Mouse (Mus musculus) cerebellum, adult 11-12 months (tissue): ENCODE measurements around the gene Bri3.
A peak's percentile ranks its signal among the peaks of the same experiment; 100 is the strongest.
"Not testable (repeated sequence)": the region's sequence is repeated elsewhere in the genome, so short reads cannot be mapped to it uniquely, and the experiment has no call there.

ENCODE experiments used
- DNase-seq: peaks from one replicate; pipeline ENCODE4 v3.0.0; 2022

The Bri3 gene

GRCm38 (mm10) chr5:144364680-144365357 is 120.6 kb downstream of the Bri3 start:
- no peak for DNase-seq

GRCm38 (mm10) chr5:144366551-144366950 is 122.3 kb downstream of the Bri3 start:
- not testable (repeated sequence) for DNase-seq

GRCm38 (mm10) chr5:144368661-144369205 is 124.5 kb downstream of the Bri3 start:
- no peak for DNase-seq

DNA sequence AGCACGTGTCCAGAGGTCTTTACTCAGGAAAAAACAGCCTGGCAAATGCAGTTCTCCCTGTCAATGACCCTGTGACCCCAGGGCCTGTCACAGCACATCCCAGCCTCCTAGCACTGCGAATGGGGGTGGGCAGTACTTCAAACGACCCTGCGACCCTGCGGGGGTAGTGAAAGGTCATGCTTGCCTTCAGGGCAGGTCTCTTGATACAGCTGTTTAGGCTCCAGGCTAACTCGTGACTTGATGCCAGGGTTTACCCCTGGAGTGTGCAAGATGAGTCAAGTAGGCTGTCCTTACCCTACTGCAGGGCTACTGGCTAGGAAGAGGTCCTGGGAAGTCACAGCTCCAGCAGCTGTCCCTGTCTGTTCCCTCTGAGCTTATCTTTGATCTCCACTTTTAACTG is 126.7 kb downstream of the Bri3 start:
- DNase-seq = no peak

GRCm38 (mm10) chr5:144372177-144372576 is 127.9 kb downstream of the Bri3 start:
- no peak for DNase-seq

DNA sequence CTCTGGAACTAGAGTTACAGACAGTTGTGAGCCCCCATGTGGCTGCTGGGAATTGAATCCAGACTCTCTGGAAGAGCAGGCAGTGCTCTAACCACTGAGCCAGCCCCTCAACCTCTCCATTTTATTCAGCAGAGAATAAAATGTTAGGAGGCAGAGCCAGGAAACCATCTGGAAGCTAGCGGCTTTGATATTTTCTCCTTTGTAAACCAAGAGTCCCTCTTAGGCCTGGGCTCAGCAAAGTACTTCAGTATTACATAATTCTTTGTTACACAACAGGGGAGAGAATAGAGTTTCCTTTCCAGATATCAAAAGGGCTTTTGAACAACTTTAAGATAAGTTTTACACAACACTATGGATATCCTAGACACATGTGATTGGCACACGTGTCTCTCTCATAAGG is 128.6 kb downstream of the Bri3 start:
- DNase-seq = no peak

DNA sequence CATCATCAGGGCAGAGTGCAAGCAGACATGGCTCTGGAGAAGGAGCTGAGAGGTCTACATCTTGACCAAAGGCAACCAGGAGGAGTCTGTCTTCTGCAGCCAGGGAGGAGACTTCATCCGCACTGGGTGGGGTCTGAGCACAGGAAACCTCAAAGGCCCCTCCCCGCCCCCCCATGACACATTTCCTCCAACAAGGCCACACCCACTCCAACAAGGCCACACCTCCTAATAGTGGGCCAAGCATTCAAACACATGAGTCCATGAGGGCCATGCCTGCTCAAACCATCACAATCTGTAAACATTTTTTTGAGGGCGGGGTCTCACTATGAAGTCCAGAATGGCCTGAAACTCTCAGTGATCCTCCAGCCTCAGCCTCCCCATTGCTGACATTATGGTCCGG is 135.2 kb downstream of the Bri3 start:
- no peak for DNase-seq

GRCm38 (mm10) chr5:144380689-144381088 is 136.5 kb downstream of the Bri3 start:
- DNase-seq = no peak

DNA sequence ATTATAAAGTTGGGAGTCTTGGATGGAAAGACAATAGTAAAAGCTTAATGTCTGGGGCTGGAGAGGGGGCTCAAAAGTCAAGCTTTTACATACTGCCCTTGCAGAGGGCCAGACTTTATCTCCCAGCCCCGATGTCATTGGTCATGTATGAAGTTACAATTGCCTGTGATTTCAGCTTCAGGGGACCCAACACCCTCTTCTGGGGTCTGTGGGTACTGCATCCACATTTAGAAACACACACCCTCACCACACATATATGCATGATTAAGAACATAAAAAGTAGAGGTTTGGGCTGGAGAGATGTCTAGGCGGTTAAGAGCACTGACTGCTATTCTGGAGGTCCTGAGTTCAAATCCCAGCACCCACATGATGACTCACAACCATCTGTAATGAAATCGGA is 137.5 kb downstream of the Bri3 start:
- DNase-seq = no peak

DNA sequence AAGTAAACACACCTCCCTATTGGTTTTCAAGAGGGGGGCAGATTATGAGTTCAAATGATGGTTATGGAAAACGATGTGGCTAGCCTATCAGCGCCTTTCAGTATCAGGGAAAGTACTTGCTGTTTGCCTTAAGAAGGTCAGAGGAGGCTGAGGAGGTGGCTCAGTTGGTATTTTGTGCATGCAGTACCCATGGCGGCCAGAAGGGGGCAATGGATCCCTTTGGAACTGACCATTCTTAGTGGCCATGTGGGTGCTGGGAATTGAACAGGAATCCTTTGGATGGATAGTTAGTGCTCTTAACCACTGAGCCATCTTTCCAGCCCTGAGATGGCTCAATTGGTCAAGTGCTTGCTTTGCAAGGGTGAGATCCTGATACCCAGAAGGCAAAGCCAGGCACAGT is 139.7 kb downstream of the Bri3 start:
- DNase-seq = no peak

DNA sequence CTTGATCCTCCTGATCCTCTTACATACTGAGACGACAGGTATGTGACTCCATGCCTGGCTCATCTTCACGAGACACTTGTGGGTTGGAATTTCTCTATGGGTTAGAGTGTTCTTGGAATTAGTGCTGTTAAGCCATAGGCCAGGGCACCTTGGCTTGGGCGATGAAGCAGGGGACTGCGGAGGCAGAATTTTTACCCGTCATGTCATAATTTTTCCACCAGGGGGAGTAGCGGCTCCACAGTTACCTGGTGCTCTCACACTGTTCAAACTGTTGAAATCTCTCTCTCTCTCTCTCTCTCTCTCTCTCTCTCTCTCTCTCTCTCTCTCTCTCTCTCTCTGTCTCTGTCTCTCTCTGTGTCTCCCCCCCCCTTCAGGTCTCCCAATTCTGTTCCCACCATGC is 143.6 kb downstream of the Bri3 start:
- DNase-seq = peak; percentile 7

GRCm38 (mm10) chr5:144394142-144394541 is 149.9 kb downstream of the Bri3 start:
- no peak for DNase-seq

DNA sequence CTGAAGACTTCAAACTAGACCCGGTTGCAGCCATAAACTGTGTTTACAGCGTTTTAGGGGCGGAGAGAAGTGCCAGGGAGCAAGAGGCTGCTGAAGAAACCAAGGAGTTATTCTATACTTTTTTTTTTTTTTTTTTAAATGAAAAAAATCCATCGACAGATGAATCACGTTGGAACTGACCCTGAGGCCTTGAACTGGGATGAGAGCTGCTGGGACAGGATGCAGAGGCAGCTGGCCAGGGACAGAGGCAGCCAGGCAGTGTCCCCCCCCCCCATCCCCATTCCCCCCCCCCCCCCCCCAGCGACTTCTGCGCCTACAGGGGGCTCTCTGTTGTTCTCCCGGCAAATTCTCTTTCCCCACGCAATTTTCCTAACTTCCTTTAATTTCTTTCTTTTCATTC is 153.3 kb downstream of the Bri3 start:
- no peak for DNase-seq

GRCm38 (mm10) chr5:144400821-144401220 is 156.6 kb downstream of the Bri3 start:
- no peak for DNase-seq

DNA sequence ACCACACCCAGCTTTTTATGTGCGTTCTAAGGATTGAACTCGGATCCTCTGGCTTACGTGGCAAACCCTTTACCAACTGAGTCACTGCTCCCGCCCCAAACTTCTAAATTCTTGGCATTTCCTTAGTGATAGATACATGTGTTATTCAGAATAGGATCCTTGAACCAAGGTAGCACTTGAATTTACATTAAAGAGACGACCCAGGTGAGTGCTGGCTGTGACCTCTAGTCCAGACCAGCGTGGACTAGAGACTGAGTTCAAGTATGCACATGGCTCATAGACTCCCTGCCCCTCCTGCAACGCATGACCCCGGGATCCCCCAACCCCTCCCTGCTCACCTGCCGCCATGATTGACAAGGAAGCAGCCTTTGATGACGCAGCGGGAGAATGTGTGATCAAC is 162.0 kb downstream of the Bri3 start:
- no peak for DNase-seq

DNA sequence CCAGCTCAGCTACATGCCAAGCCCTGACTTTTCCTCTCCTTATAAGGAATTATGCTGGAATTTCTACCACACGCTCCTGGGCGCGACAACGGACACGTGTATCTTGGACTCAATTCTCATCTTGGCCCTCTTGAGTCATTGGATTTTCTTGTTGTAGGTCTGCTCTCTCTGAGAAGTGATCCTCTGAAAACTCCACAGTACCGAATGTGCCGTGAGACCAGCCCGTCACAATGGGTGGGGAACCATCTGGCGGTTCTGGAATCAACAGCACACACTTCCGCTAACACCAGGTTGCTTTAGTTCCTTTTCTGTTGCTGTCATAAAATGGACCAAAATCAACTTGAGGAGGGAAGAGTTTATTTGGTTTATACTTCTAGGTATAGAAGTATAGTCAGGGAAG is 166.4 kb downstream of the Bri3 start:
- no peak for DNase-seq

- no peak for DNase-seq
Measured at GRCm38 (mm10) chr5:144411702-144412101, 167.5 kb downstream of the Bri3 start.

DNA sequence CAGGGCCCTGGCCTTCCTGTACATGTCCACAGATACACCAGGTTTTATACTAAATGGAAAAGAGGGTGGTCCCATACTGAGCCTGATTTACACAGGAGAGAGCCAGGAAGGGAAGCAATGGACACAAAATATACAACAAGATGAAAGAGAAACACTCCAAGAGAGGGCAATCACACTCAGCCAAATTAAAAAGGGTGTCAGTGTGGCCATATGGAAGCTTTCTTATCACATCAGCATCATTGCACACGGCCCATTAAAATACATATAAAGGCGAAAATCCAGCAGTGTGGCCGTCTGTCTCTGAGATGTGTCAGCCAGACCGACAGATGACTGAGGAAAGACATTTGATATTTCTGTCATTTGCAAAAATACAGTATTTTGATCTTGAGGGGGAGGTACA is 168.5 kb downstream of the Bri3 start:
- no peak for DNase-seq

DNA sequence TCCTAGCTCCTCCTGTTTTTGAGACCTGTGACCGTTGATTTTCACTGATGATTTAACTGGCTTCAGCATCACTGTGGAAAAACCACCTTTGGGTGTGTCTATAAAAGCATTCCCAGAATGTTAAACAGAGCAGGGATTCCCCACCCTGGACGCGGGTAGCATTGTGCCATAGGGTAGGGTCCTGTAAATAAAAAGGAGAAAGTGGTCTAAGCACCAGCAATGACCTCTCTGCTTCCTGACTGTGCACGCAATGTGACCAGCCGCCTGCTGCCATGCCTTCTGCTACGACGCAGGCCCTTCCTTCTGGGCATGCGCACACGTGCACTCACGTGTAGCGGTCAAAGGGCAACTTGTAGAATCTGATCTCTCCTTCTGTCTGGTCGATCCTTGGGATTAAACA is 174.2 kb downstream of the Bri3 start:
- DNase-seq = no peak

DNA sequence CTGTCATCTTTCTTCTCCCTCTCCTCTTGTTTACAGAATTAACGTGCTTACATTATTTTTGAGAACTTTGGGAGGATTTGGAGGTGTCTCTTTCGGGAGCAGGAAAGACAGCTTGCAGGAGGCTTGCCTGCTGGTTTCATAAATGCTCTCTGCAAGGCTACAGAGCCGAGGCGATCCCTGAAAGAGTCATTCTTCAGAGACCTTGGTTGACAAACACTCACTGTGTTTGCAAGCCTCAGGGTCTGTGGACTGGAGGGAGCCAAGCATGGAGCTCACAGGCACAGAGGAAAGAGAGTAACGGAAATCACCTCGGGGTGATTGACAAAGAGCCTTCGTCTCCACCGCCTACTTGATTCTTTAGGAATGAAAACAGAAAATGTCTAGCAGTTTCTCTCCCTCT is 175.8 kb downstream of the Bri3 start:
- DNase-seq = no peak

DNA sequence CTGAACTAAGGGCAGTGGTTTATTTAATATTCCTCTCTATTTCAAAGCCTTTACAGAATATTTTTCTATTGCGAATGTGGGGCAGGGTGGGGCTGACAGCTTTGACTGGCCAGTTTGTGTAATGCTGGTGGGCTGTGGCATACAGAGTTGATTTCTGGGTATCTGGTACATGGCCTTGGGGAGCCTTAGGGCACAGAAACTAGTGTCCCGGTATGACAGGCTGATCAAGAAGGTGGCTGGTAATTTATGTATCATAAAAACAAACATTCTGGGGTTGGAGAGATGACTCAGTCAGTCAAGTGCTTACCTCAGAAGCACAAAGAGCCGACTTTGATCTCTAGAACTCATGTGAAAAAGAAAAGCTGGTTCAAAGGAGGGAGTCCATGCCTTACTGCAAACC is 182.5 kb downstream of the Bri3 start:
- no peak for DNase-seq

- DNase-seq = no peak
Measured at GRCm38 (mm10) chr5:144427861-144428260, 183.6 kb downstream of the Bri3 start.

DNA sequence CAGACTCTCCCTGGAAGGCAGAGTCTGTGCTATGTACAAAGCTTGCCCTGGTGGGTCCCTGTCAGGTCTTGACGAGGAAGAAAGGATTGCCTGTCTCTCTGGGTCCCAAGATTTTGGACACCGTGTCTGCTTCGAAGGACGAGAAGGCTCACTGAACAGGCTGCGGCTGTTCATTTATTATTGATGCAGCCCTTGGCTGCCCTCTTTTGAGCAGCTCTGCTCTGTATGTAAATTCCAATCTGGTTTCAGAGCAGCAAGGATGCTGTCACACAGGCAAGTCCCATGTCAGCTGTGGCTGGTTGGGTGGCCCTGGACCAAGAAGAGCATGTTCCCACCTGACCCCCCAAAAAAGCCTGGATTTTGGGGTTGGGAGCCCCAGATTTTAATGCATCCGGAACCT is 187.2 kb downstream of the Bri3 start:
- DNase-seq = no peak

- peak; percentile 36 for DNase-seq
Measured at GRCm38 (mm10) chr5:144439286-144440040, 195.2 kb downstream of the Bri3 start.
